In genomic region chr4:132842281-132842906, GRCm38 (mm10) we compare ENCODE assay signal across 8 mouse cellular contexts. TPM values are rescaled to one million over a fixed set of nuclear protein-coding genes. Genes with fewer than 3 reads are reported as not detected.
DNase-seq lines count a peak whose midpoint lies in the region; ATAC-seq and TF ChIP-seq lines count a peak whose summit lies in the region.

No protein-coding gene starts in this region.

- H3K4me1 ChIP-seq in forebrain, embryonic 15.5 days, result peaks cover 21% of the 10 kb centered on the region
- no peaks in the 10 kb centered on the region; the same call in 1 of the 2 replicates for H3K4me1 ChIP-seq in hindbrain, postnatal 0 days (ENCODE audit: insufficient read depth, low read length)
- peaks cover 2% of the 10 kb centered on the region; the same call in 1 of the 2 replicates for H3K4me1 ChIP-seq in liver, adult 2 months (ENCODE audit: control insufficient read depth, insufficient read depth, low read length)

- H3K4me3 ChIP-seq in forebrain, embryonic 15.5 days, result peak overlapping the region; percentile 85
- peak overlapping the region; percentile 62 for H3K4me3 ChIP-seq in hindbrain, postnatal 0 days (ENCODE audit: low read length)
- peak overlapping the region; percentile 69 for H3K4me3 ChIP-seq in liver, adult 2 months (ENCODE audit: insufficient read depth, low read depth, low read length)

- no peaks in the 10 kb centered on the region for H3K9me3 ChIP-seq in forebrain, embryonic 15.5 days
- H3K9me3 ChIP-seq in hindbrain, postnatal 0 days (ENCODE audit: low read length), result no peaks in the 10 kb centered on the region

- WGBS in forebrain, embryonic 15.5 days, result under 1% methylated on average over 30 of the region's 30 CpGs
- 1% methylated on average over 30 of the region's 30 CpGs for whole genome bisulfite sequencing in hindbrain, postnatal 0 days
- WGBS in liver, adult 2 months, result under 1% methylated on average over 30 of the region's 30 CpGs

- no peaks in the 10 kb centered on the region for H3K27me3 ChIP-seq in forebrain, embryonic 15.5 days
- no peaks in the 10 kb centered on the region for H3K27me3 ChIP-seq in hindbrain, postnatal 0 days (ENCODE audit: insufficient read depth, low read length)
- H3K27me3 ChIP-seq in liver, adult 2 months (ENCODE audit: control insufficient read depth, insufficient read depth, low read length), result no peaks in the 10 kb centered on the region

- ATAC-seq in forebrain, embryonic 15.5 days (replicated peaks), result peak; percentile 42; the same call in 1 of the 2 replicates
- peak; percentile 38; the same call in 1 of the 2 replicates for ATAC-seq in hindbrain, postnatal 0 days

- peaks cover 31% of the 10 kb centered on the region for H3K36me3 ChIP-seq in forebrain, embryonic 15.5 days
- H3K36me3 ChIP-seq in hindbrain, postnatal 0 days (ENCODE audit: insufficient read depth, low read length), result peaks cover 23% of the 10 kb centered on the region; the same call in 1 of the 2 replicates
- H3K36me3 ChIP-seq in liver, adult 2 months (ENCODE audit: control insufficient read depth, insufficient read depth, low read length), result peaks cover 8% of the 10 kb centered on the region

- DNase-seq in urinary bladder, postnatal 14 days (ENCODE audit: low spot score), result peak; percentile 8
- DNase-seq in urinary bladder, postnatal 4 days (ENCODE audit: low spot score in 2 of 2), result no peak
- DNase-seq in cerebellum, adult 18-20 months, result peak; percentile 32 to 36
- peak; percentile 24 for DNase-seq in hindbrain, postnatal 0 days (ENCODE audit: low spot score)
- DNase-seq in liver, adult 2 months (ENCODE audit: extremely low read depth, low read depth, low spot score), result peak; percentile 2
- peak; percentile 57 for DNase-seq in neural tube, embryonic 10.5 days (ENCODE audit: extremely low spot score, low spot score)
- peak; percentile 58 for DNase-seq in testis, postnatal 10 days (ENCODE audit: low spot score)

- peak overlapping the region; percentile 71 for H3K4me2 ChIP-seq in forebrain, embryonic 15.5 days (replicated peaks)
- peak overlapping the region; percentile 69 for H3K4me2 ChIP-seq in hindbrain, postnatal 0 days (ENCODE audit: low read depth, low read length)

- H3K9ac ChIP-seq in forebrain, embryonic 15.5 days (replicated peaks), result peak overlapping the region; percentile 88
- H3K9ac ChIP-seq in hindbrain, postnatal 0 days (replicated peaks; ENCODE audit: low read length), result peak overlapping the region; percentile 72
- H3K9ac ChIP-seq in liver, adult 2 months (ENCODE audit: low read depth, low read length), result peak overlapping the region; percentile 64

- H3K27ac ChIP-seq in forebrain, embryonic 15.5 days (replicated peaks), result peak overlapping the region; percentile 89
- H3K27ac ChIP-seq in hindbrain, postnatal 0 days, result peak overlapping the region; percentile 75
- no peak overlapping the region for H3K27ac ChIP-seq in liver, adult 2 months (replicated peaks; ENCODE audit: insufficient read depth, low read depth, low read length)

- H3K79me2 ChIP-seq in liver, adult 2 months (ENCODE audit: control insufficient read depth, insufficient read depth, low read length), result no peaks in the 10 kb centered on the region; the same call in 1 of the 2 replicates

- no peak for TF ChIP-seq CTCF in hindbrain, postnatal 0 days (IDR thresholded peaks at IDR 0.05; ENCODE audit: low read depth)
- TF ChIP-seq CTCF in liver, adult 2 months (IDR thresholded peaks at IDR 0.05; ENCODE audit: low read depth, low read length), result no peak

- no peak for TF ChIP-seq POLR2A in liver, adult 2 months (IDR thresholded peaks at IDR 0.05; ENCODE audit: extremely low read depth, insufficient read depth, low read length)

RNA-seq across cellular contexts. Expression of gene Ppp1r8, which starts 0.6 kb away (rescaled TPM):
- 52.8 and 57.8 TPM in 2 replicates for polyA plus RNA-seq in forebrain, embryonic 15.5 days (2015; fragmentation: Nextera tagmentation; extraction: Ambion mirVana)
- total RNA-seq in hindbrain, postnatal 0 days (2014; rRNA removed), result 47.3 and 55.8 TPM in 2 replicates
- polyA plus RNA-seq in hindbrain, postnatal 0 days (2015; fragmentation: Nextera tagmentation; extraction: Ambion mirVana), result 41.5 and 42.8 TPM in 2 replicates
- total RNA-seq in liver, adult 2 months (2014; rRNA removed), result 9.3 and 9.8 TPM in 2 replicates
- polyA plus RNA-seq in liver, adult 2 months (2012; rRNA removed), result 9.3 and 10.9 TPM in 2 replicates

RNA-seq across cellular contexts. Expression of gene Stx12, which starts 41.9 kb away (rescaled TPM):
- polyA plus RNA-seq in forebrain, embryonic 15.5 days (2015; fragmentation: Nextera tagmentation; extraction: Ambion mirVana), result 146 and 158 TPM in 2 replicates
- 107 TPM in 2 replicates for total RNA-seq in hindbrain, postnatal 0 days (2014; rRNA removed)
- polyA plus RNA-seq in hindbrain, postnatal 0 days (2015; fragmentation: Nextera tagmentation; extraction: Ambion mirVana), result 136 and 137 TPM in 2 replicates
- 13.6 and 15.2 TPM in 2 replicates for total RNA-seq in liver, adult 2 months (2014; rRNA removed)
- 5.7 and 6.9 TPM in 2 replicates for polyA plus RNA-seq in liver, adult 2 months (2012; rRNA removed)

RNA-seq across cellular contexts. Expression of gene Themis2, which starts 46.2 kb away (rescaled TPM):
- polyA plus RNA-seq in forebrain, embryonic 15.5 days (2015; fragmentation: Nextera tagmentation; extraction: Ambion mirVana), result 0.28 and 0.42 TPM in 2 replicates
- 0.78 and 0.79 TPM in 2 replicates for total RNA-seq in hindbrain, postnatal 0 days (2014; rRNA removed)
- polyA plus RNA-seq in hindbrain, postnatal 0 days (2015; fragmentation: Nextera tagmentation; extraction: Ambion mirVana), result 0.28 and 0.35 TPM in 2 replicates
- 2.5 and 3.0 TPM in 2 replicates for total RNA-seq in liver, adult 2 months (2014; rRNA removed)
- polyA plus RNA-seq in liver, adult 2 months (2012; rRNA removed), result 1.3 and 3.1 TPM in 2 replicates

Comparison
In these comparisons a context has a peak if more than half of its experiments do, and no peak if none do; other contexts are left out.
1. DNase-seq: peak in urinary bladder, postnatal 14 days (single experiment), cerebellum, adult 18-20 months (2 of 2), hindbrain, postnatal 0 days (single experiment), liver, adult 2 months (single experiment), neural tube, embryonic 10.5 days (single experiment) and testis, postnatal 10 days (single experiment); none in urinary bladder, postnatal 4 days (0 of 2).
2. RNA of gene Stx12, which starts 41.9 kb away (polyA plus RNA-seq): 146 to 158 TPM in forebrain, embryonic 15.5 days and 136 to 137 TPM in hindbrain, postnatal 0 days; 5.7 to 6.9 TPM in liver, adult 2 months; every median in the first group is over 10 times any median in the second.
3. Peak in every context shown above with its lines, with median percentiles within 50 percentile points of each other: H3K4me3 ChIP-seq and H3K9ac ChIP-seq.